Mouse (Mus musculus): Measurements from ENCODE around the gene Fbxo44. TPM values are rescaled to one million over a fixed set of nuclear protein-coding genes. Genes with fewer than 3 reads are reported as not detected.
"Not testable (repeated sequence)": the region's sequence is repeated elsewhere in the genome, so short reads cannot be mapped to it uniquely, and the experiment has no call there.

Fbxo44 gene
- total RNA-seq, 2 experiments from 2014 or later = 0.26 to 2.8 TPM

DNA sequence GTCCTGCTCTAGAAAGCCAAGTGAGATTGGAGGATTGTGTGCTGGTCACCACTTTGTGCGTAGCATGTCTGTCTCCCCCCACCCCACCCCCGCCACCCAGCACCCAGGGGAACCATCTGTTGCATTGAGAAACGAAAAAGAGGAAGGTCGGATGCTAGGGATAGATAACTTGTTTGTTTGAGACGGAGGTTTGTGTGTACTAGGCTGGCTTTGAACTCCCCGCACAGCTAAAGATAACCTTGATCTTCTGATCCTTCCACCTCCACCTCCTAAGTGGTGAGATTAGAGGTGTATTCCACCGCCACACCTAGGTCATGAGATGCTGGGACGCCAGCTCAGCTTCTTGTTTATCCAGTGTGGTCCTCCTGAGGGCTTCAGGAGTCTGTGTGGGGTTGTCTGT lies 25.3 kb downstream of the Fbxo44 start:
- ATAC-seq (replicated peaks; ENCODE audit: poor library complexity, severe bottlenecking) = peak; percentile 40

- no peak for ATAC-seq (replicated peaks; ENCODE audit: poor library complexity, severe bottlenecking)
Observed at GRCm38 (mm10) chr4:148131497-148132081, 28.7 kb downstream of the Fbxo44 start.

GRCm38 (mm10) chr4:148130561-148131413 lies 29.5 kb downstream of the Fbxo44 start, which contains the start of gene Draxin:
TSS of gene Draxin (minus strand) at chr4:148130698.
- peak; percentile 59 for ATAC-seq (replicated peaks; ENCODE audit: poor library complexity, severe bottlenecking)

DNA sequence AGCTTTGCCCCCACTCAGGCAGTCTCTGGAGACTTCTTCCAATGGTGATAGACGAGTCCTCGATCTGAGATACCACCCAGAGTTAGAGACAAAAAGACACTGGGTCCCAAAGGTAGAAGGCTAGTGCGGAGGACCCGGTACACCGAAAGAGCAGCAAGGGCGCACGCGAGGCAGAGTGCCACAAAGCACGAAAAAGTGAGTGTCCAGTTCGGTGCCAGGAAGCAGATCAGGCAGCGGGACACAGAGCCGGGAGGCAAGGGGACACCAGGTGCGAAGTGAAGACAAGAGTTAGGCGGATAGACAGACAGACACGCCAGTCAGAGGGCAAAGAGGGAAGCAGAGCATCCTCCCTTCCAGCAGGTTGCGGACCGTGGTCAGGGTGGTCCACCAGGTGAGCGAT lies 30.1 kb downstream of the Fbxo44 start, which contains the start of gene Mad2l2:
Gene Mad2l2 (plus strand): TSS at position 252 of the 400 bp plus-strand sequence.
- no peak for ATAC-seq (replicated peaks; ENCODE audit: poor library complexity, severe bottlenecking)

- ATAC-seq (replicated peaks; ENCODE audit: poor library complexity, severe bottlenecking) = peak; percentile 78
Observed at GRCm38 (mm10) chr4:148128672-148129071, 31.6 kb downstream of the Fbxo44 start.

DNA sequence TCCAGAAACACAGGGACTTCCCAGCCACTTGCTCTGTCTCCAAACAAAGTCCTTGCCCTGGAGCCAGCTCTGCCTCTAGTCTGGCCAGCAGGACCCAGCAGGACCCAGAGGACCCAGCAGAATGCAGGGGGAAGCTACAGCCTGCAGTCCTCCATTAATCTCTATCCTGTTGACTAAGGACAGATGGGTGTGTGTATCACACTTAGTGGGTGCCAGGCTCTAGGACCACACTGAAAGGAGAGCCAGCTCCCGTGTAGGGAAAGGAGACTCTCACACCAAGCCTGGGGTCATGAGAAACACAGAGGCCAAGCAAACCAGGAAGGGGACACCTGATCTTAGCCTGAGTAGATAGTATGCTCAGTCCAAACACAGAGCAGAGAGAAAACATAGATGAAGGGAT lies 32.0 kb downstream of the Fbxo44 start:
- no peak for ATAC-seq (replicated peaks; ENCODE audit: poor library complexity, severe bottlenecking)

GRCm38 (mm10) chr4:148122694-148123066 lies 37.6 kb downstream of the Fbxo44 start:
- no peak for ATAC-seq (replicated peaks; ENCODE audit: poor library complexity, severe bottlenecking)

GRCm38 (mm10) chr4:148121982-148122693 lies 38.1 kb downstream of the Fbxo44 start:
- ATAC-seq (replicated peaks; ENCODE audit: poor library complexity, severe bottlenecking) = 0 out of 2 replicates have a peak, but pooled peaks have one; percentile 13

GRCm38 (mm10) chr4:148121362-148121761 lies 38.9 kb downstream of the Fbxo44 start:
- no peak for ATAC-seq (replicated peaks; ENCODE audit: poor library complexity, severe bottlenecking)

GRCm38 (mm10) chr4:148120555-148120954 lies 39.7 kb downstream of the Fbxo44 start:
- no peak for ATAC-seq (replicated peaks; ENCODE audit: poor library complexity, severe bottlenecking)

GRCm38 (mm10) chr4:148119578-148119977 lies 40.7 kb downstream of the Fbxo44 start:
- ATAC-seq (replicated peaks; ENCODE audit: poor library complexity, severe bottlenecking) = not testable (repeated sequence)

GRCm38 (mm10) chr4:148117392-148117791 lies 42.9 kb downstream of the Fbxo44 start:
- no peak for ATAC-seq (replicated peaks; ENCODE audit: poor library complexity, severe bottlenecking)

DNA sequence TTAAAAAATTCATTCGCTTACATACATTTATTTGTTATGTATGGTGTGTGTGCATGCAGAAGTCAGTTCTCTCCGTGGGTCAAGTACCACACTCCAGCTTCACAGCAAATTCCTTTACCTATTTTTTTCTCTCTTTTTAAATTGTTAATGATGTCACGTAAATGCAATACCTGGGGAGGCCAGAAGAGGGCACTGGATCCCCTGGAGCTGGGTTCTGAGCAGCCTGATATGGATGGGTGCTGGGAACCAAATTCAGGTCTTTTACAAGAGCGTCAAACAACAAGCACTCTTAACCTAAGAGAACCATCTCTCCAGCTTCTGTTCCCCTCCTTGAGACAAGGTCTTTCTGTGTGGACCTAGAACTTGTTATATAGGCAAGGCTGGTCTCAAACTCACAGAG lies 43.6 kb downstream of the Fbxo44 start:
- no peak for ATAC-seq (replicated peaks; ENCODE audit: poor library complexity, severe bottlenecking)

- peak; percentile 73 for ATAC-seq (replicated peaks; ENCODE audit: poor library complexity, severe bottlenecking)
Observed at GRCm38 (mm10) chr4:148115467-148115866, 44.8 kb downstream of the Fbxo44 start.

GRCm38 (mm10) chr4:148114758-148115391 lies 45.4 kb downstream of the Fbxo44 start:
- ATAC-seq (replicated peaks; ENCODE audit: poor library complexity, severe bottlenecking) = peak; percentile 84

- ATAC-seq (replicated peaks; ENCODE audit: poor library complexity, severe bottlenecking) = no peak
Observed at GRCm38 (mm10) chr4:148112519-148112918, 47.8 kb downstream of the Fbxo44 start.

DNA sequence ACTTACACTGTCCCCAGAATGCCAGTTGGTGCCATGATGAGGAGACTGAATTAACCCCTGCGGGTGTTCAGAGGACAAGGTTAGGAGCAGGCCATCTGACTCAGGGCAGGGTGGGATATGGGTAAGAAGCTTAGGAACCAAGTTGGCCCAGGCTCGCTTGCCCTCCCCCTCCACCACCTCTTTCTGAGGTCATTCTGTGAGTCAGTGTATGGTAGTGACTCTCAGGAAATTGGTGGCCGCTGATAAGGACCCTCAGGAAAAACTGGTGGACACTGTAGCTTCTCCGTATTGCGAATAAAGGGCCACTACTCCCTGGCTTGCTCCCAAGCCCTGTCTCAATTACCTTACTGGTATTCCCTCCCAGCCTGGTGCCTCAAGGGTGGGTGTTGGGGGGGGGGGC lies 51.1 kb downstream of the Fbxo44 start:
- 0 out of 2 replicates have a peak, but pooled peaks have one; percentile 16 for ATAC-seq (replicated peaks; ENCODE audit: poor library complexity, severe bottlenecking)

GRCm38 (mm10) chr4:148108565-148109100 lies 51.6 kb downstream of the Fbxo44 start:
- ATAC-seq (replicated peaks; ENCODE audit: poor library complexity, severe bottlenecking) = no peak

- no peak for ATAC-seq (replicated peaks; ENCODE audit: poor library complexity, severe bottlenecking)
Observed at GRCm38 (mm10) chr4:148107621-148108291, 52.5 kb downstream of the Fbxo44 start.

- ATAC-seq (replicated peaks; ENCODE audit: poor library complexity, severe bottlenecking) = no peak
Observed at GRCm38 (mm10) chr4:148104146-148104545, 56.1 kb downstream of the Fbxo44 start.

Measured in granulocyte monocyte progenitor cell, adult 5-6 weeks (primary cell).